Mouse (Mus musculus) urinary bladder, adult 2 months (tissue): ENCODE data around the gene Dnah2. TPM values are rescaled to one million over a fixed set of nuclear protein-coding genes. Genes with fewer than 3 reads are reported as not detected.
"Not testable (repeated sequence)": the region's sequence is repeated elsewhere in the genome, so short reads cannot be mapped to it uniquely, and the experiment has no call there.

ENCODE experiments used
- DNase-seq: peaks from one replicate; pipeline ENCODE4 v3.0.0; 2022; ENCODE audit warnings: low spot score
- polyA plus RNA-seq: library from polyadenylated mRNA; depleted of rRNA; stranded (reverse); fragments of >200 nt; gene quantifications from 2 replicates; pipeline ENCODE4 v1.2.3, GENCODE M21; 2012

Dnah2 gene
- polyA plus RNA-seq, 1 experiment, result 0.19 TPM

DNA sequence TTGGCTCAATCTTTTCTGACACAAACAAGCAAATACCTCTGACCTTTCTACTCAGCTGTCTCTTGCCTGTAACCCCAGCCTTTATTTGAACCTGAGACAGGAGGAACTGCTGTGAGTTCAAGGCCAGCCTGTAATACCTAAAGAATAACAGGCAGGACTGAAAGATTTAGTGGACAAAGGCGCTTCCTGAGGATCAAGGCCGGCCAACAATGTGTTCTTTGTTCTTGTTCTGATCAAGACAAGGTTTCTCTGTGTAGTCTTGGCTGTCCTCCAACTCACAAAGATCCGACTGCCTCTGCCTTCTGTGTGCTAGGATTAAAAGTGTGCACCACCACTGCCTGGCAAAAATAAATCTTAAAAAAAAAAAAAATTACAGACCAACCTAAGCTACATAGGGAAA, 15.5 kb upstream of the Dnah2 start:
- DNase-seq, result no peak

DNA sequence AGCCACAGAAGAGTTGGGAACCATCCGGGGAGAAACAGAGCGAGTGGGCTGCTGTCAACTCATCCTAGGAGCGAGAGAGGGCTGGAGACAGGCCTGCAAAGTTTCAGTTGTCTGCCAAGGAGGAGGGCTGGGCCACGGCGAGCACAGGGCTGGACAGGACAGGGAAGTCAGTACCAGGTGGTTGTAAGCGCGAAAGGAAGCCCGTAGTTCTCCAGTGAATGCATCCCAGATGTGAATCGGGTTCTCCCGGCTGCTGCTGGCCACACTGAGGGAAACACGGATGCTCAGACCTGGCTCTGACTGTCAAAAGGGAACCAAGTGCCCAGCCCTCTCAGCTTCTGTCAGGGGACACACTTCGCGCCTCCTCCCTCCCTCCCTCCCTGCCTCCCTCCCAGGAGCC, 14.5 kb upstream of the Dnah2 start:
- no peak for DNase-seq

DNA sequence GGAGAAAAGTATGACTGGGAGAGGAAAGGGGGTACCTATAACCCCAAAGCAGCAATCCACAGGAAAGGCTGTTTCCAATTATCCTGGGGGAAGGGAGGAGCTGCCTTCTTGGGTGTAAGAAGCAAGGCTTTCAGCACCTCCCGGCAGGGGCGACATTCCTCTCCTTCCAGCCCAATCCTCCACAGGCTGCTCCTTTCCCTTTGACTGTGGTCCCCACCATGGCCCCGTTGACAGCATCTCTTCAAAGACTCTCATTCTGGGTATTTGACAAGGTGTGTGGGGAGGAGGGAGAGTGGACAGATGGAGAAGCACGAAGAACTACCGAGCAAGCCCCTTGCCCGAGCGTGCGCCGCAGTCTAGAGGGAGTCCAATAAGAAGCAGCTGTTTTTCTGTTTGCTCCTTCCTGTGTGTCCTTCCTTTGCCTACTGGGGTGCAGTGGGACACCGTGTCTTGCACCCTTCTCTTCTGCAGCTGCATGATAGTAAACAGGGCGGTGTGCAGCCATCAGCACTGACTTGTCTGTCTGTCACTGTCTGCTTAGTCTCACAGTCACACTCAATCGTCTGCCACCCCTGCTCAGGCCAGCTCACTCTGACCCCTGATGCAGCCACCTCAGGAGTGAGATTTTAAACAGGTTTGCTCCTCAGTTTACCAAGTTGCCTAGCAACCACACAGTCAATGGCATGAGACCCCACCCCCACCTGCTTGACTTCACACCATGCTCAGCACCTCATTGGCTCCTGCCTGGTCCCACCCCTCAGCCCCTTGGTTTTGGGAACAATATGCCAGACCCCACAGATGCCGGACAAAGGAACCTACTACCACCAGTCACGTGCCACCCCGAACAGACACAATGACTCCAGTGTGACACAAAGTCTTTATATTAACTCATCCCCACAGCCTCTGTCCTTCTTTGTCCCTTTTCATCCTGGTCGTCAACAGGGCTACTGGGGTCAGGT, 12.3 kb upstream of the Dnah2 start:
- DNase-seq, result no peak

DNA sequence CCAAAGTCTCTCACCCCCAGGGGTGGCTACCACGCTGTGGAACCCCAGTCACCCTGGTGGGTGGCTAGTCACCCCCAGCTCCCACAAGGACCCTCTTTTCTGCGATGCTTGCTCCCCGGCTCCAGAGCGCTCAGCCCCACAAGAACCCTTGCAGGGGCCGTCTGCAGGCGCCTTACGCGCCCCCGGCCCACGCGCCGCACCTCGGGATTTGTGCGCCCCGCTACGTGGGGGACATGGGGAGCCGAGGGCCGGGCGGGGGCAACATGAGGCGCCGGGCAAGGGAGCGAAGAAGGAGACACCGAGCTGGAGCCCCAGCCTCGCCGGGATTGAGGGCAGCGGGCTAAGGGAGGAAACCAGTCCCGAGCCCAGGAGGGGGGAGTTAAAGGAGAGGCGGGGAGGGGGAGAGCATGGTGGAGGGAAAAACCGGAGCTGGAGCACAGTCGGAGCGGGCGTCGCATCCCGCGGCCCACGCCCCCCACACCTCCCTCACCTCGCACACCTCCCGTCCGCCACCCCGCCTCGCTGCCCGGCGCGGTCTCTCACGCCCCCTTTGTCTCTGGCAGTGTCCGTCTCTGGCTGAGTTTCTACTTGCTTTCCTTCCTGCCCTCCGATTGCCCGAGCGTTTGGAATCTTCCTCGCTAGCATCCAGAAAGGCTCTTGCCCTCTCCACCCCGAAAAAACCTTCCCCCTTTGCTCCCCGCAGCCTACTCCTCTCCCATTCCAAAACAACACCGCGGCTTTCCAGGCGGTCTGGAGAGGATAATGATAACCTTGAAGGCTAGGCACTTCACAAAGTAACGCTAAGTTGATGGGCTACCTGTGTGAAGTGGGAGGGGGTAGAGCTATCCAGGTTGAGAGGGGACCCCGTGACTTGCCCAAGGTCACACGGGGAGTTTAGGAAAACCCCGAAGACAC, 11.2 kb upstream of the Dnah2 start, which contains the start of gene Efnb3:
Gene Efnb3 (minus strand): TSS at position 355 of the 915 bp plus-strand sequence.
- no peak for DNase-seq

DNA sequence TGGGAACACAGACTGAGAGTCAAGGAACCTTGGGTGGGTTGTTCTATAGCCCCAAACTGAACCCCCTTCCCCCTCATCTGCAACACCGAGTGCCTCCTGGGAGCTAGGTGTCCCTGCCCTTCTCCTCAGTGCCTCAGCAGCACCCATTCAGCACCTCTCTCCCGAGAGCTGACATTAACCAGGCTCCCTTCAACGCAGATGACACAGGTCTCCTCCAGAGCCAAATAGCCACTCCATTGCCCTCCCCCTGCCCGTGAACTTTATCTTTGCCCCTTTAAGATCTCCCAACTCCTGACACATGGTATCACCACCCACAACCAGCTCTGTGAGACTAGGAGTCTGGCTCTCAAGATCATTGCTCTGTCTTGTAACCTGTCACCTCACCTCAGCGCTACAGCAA, 10.3 kb upstream of the Dnah2 start:
- DNase-seq, result no peak

DNA sequence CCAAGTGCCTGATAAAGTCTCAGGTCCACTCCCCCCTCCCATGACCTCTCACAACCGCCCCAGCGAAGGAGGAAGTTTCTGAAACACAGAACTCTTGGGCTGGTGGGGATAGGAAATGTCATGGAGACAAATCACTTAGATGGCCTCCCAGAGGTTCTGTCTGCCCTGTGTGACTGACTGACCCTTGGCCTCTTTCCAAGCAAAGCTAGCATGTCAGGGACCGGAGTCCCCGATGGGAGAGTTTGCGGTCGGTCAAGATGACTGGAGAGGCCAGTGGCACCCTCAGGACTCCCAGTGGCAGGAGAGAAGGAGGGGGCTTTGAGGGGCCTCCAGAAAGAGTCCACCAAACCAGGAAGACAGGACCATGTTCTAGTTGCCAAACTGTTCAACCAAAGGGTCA, 9.8 kb upstream of the Dnah2 start:
- no peak for DNase-seq

DNA sequence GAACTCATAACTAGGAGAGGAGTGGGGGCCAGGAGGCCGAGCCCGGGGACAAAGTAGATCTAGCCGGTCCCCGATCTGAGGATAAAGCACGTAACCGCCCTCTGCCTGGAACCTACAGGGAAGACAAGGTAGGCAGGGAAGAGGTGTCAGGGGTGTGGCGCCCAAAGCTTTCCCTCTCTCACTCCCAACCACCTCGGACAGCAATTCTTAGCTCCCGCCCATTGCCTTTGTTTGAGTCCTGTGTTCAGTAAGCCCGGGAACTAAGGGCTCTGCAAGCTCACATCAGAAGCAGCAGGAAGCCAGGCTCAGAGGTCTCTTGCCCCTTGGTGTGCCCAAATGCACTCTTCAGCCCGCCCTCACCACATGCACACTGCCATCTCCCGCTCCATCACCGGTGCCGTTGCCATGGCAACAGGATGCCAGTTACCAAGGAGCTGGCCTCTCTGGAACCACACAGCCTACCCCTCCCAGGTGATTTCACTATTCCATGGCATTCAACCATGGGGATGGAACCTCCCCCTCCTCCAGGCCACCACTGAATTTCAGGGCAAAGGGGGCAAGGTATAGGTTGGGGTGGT, 8.6 kb upstream of the Dnah2 start:
- no peak for DNase-seq

DNA sequence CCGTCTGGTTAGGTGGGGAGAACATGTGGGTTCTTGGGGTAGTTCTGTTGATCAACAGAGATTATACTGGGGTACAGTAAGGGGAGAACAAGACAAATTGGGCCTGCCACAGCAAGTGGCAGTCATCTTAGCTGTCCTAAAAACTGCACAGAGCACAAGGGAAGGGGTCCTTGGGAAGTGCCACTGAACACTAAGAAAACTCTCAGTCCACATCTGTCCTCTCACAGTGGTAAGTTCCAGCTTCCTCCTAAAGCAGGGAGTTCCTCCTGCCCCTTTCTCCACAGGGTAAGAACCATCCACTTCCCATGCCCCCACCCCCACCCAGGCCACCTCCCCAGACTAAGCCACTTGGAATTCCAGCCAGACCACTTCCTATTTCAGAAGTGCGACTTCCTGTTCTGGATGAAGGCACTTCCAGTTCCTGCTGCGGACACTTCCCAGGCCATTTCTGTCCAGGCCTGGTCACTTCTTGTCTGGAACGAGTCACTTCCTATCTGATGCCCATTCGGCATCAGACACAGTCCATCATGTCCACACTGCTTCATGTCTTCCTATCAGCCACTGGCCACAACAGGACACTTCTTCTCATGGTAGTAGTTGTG, 5.7 kb upstream of the Dnah2 start:
- no peak for DNase-seq

DNA sequence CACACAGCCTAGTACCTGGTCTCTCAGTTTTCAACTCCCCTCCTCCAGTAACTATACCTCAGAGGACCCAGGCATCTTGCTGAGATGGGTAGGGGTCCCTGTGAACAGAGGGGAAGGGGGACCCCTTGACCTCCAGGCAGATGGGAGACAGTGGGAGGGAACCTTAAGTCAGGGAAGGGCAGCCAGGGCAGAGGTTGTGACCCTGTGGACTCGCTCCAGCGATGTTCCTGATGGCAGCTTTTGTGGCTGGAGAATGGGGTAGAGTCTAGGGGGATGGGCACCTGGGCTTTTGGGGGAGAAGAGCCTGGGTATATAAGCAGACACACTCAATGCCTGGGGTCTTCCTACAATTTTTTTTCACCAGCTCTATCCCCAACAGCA, 4.4 kb upstream of the Dnah2 start:
- DNase-seq, result no peak

DNA sequence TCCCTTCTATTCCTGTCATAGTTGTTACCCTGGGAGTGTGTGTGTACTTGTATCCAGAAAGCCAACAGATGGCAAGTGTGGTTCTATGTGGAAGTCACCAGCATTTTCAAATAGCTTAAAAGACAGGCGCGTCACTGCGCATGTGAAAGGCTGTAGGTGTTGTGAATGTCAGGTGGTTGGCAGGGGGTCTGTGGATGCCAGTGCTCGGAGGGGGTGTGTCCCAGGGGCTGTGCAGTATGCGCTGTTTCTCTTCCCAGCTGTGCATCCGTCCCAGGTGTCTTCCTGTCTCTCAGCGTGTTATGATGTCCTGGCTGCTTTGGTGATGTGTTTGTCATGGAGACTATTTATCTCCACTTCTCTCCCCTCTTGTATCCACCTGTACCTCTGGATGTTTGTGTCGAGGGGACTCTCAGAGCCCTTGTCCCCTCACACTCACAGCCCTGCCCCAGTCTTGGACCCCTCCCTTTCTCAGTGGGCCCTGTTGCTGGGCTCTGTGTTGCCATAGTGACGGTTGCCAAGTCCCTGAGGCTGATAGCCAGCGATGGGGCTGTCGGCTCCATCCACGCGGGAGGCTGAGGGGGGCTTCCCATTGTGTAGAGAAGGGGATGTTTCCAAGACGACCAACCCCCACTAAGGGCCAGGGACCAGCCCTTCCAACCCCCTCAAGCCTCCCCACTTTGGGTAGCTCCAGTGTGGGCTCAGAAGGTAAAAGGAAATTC, 3.9 kb upstream of the Dnah2 start:
- no peak for DNase-seq

DNA sequence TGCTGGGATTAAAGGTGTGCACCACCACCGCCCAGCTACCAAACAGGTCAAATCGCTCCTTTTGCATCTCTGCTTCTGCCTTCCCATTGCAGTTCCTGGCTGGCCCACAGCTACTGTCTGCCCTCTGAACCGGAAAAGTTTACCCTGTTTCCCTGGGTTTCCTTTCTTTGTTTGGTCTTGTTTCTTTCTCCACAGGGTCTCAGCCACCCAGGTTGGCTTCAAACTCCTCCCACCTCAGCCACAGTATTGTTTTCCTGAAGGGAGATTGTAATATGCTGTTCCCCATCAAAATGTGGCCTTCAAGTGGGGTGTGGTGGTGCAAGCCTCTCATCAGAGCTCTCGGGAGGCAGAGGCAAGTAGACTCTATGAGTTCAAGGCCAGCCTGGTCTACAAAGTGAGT, 2.4 kb upstream of the Dnah2 start:
- DNase-seq, result no peak

DNA sequence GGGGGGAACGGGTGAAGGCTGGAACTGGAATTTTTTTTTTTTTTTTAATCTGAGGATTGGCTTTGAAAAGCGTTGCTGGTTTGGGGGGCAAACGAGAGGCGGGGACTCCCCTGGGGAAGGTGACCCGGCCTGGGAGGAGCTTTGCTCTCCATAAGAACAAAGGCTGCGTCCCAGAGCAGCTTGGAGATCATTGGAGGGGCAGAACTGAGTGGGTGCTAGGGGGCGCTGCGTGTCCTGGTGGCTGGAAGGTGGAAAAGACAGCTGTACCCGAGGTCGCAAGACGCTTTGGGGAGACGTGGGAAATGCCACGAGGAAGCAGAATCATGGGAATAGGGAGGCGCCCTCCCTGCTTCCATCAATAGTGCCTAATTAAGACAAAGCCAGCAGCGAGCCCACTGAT, 1.8 kb downstream of the Dnah2 start:
- no peak for DNase-seq

DNA sequence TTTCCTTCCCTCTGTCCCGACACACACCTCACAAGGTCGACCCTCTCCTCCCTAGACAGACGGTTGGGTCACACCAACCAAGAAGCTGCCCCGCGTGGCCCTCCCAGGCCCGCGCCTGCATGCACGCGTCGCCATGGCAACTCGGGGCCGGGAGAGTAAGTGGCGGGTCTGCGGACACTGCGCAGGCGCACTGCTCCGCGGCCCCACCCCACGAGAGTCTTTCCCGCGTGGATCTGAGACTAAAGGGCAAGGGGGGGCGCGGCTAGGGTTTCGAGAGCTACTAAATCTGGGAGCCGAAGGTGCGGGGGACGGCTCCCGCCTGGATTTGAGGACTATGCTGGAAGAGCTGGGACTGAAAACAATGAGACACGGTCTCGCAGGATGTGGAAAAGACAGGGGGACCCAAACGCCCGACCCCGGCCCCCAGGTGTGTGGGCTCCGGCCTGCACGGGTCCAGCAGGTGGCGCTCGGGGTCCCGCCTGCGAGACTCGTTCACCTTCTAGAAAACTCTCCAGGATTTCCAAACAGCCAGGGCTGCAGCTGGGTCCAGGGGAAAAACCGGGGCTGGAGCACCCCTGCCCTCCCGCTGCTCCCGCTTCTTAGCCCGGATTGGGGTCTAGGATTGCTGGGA, 2.4 kb downstream of the Dnah2 start:
- DNase-seq, result peak; percentile 57

DNA sequence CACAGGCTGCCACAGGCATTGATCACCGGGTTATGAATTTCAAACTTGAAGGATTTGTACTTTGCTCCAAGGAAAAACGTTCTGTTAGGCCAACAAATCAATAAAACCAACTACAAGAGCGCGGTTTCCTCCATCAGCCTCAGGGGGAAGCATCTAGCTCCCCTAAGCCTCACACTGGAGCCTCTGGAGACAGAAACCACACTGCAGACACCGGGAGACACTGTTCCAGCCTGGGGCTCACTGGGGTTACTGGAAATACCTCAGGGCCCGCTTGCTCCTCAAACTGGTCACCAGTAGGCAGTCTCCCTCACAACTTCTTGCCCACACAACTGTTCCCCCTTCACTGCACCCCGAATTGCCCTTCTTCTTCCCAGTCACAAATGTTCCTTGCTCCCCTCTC, 3.0 kb downstream of the Dnah2 start:
- no peak for DNase-seq

DNA sequence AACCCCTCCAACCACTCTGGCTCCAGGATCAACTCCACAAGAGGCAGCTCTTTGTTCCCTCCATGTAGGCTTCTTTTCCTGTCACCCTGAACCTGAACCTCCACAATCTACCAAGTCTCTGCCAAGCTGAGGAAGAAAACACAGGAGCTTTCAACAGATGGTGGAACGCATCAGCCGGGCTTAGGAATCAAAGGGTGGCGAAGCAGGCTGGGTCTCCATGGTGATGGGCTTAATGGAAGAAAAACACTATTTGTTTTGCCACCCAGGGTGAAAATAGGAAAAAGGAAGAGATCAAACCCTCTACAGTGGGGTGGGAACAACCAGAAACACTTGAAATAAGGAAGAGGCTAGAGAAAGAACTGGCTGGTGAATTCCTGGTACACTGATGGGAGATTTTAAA, 5.3 kb downstream of the Dnah2 start:
- DNase-seq, result no peak

DNA sequence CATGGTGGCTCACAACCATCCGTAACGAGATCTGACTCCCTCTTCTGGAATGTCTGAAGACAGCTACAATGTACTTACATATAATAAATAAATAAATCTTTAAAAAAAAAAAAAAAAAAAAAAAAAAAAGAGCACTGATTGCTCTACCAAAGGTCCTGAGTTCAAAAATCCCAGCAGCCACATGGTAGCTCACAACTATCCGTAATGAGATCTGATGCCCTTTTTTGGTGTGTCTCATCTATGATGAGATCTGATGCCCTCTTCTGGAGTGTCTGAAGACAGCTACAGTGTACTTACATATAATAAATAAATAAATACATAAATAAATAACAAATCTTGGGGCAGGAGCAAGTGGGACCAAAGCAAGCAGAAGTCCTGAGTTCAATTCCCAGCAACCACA, 7.2 kb downstream of the Dnah2 start:
- DNase-seq, result not testable (repeated sequence)

DNA sequence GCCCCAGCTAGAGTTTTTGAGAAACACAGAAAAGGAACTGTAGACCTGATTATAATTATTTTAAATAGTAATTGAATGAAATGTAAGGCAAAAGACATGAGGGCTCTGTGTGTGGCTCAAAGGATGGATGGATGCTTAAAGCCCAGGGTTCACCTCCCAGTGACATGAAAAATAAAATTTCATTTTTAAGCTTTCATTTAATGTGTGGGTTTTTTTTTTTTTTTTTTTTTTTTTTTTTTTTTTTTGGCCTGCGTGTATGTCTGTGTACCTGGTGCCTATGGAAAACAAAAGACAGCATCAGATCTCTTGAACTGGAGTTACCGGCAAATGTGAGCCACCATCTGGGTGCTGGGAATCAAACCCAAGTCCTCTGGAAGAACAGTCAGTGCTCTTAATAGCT, 8.2 kb downstream of the Dnah2 start:
- DNase-seq, result no peak

DNA sequence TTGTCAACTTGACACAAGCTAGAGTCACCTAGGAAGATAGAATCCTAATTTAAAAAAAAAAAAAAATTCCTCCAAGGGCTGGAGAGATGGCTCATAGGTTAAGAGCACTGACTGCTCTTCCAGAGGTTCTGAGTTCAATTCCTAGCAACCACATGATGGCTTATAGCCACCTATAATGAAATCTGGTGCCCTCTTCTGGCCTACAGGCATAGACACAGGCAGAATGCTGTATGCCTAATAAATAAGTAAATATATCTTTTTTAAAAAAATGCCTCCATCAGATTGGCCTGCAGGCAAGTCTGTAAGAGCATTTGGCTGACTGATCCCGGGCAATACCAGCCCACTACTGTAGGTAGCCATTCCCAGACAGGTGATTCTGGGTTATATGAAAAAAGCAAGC, 13.9 kb downstream of the Dnah2 start:
- no peak for DNase-seq

DNA sequence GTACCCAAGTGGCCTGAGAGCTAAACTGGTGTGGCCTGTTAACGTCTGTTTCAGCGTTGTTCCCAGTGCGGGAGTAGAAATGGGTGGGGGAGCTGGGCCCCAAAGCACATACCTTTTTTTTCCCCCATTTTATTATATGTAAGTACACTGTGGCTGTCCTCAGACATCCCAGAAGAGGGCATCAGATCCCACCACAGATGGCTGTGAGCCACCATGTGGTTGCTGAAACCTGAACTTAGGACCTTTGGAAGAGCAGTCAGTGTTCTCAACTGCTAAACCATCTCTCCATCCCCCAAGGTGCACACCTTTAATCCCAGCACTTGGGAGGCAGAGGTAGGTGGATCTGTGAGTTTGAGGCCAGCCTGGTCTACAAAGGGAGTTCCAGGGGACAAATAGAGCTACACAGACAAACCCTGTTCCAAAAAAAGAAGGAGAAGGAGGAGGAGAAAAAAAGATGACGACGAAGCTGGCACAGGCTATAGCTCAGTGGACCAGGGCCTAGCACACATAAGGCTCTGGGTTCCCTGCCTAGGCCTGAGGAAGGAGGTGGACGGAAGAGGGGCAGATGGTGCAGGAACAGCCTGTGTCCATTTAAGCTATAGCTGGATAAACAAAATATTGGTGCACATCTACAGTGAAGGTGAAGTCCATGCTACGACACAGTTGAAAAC, 16.3 kb downstream of the Dnah2 start:
- no peak for DNase-seq

DNA sequence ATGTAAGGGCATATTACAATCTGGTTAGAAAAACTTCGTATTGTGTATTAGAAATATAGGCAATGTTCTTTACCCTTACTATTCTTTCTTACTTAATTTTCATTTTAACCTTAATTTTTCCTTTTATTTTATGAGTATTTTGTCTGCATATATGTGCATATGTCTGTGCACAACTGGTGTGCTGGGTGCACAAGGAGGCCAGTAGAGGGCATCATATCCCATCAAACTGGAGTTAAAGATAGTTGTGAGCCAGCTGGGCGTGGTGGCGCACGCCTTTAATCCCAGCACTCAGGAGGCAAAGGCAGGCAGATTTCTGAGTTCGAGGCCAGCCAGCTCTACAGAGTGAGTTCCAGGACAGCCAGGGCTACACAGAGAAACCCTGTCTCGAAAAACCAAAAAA, 18.2 kb downstream of the Dnah2 start:
- not testable (repeated sequence) for DNase-seq
